Mouse (Mus musculus) kidney, embryonic 16.5 days (tissue): ENCODE data around the gene Nfam1. TPM values are rescaled to one million over a fixed set of nuclear protein-coding genes. Genes with fewer than 3 reads are reported as not detected.

Experiments
- ATAC-seq: fragments of 200-750 bp; cut with Nextera tagmentation; 2 replicates; pipeline ENCODE4 v1.8.0; 2017; ENCODE audit warnings: moderate TSS enrichment; ENCODE audit not compliant: low FRiP score, low TSS enrichment
- H3K27ac ChIP-seq: fragments of 300-500 bp; sonication (generic); 2 replicates; pipeline ENCODE4 v1.5.1; 2014; ENCODE audit warnings: low read length
- H3K27me3 ChIP-seq: fragments of 300-500 bp; sonication (generic); 2 replicates; pipeline ENCODE4 v1.6.1; 2014; ENCODE audit warnings: low read length, control low read depth, mixed read lengths; ENCODE audit not compliant: insufficient read depth
- H3K36me3 ChIP-seq: fragments of 300-500 bp; sonication (generic); 2 replicates; pipeline ENCODE4 v1.6.1; 2014; ENCODE audit warnings: low read length, control low read depth, mixed read lengths; ENCODE audit not compliant: insufficient read depth
- H3K4me1 ChIP-seq: fragments of 300-500 bp; sonication (generic); 2 replicates; pipeline ENCODE4 v1.6.1; 2014; ENCODE audit warnings: low read length, control low read depth, mixed read lengths; ENCODE audit not compliant: insufficient read depth
- H3K4me2 ChIP-seq: fragments of 300-500 bp; sonication (generic); replicated peaks from 2 replicates; pipeline ENCODE4 v1.6.1; 2014; ENCODE audit warnings: low read depth, low read length
- H3K4me3 ChIP-seq: fragments of 300-500 bp; sonication (generic); 2 replicates; pipeline ENCODE4 v1.5.1; 2014; ENCODE audit warnings: mild to moderate bottlenecking, low read length
- H3K9ac ChIP-seq: fragments of 300-500 bp; sonication (generic); replicated peaks from 2 replicates; pipeline ENCODE4 v1.6.1; 2014; ENCODE audit warnings: low read length
- H3K9me3 ChIP-seq: fragments of 300-500 bp; sonication (generic); 2 replicates; pipeline ENCODE4 v1.6.1; 2016; ENCODE audit warnings: low read length, control low read depth
- WGBS: fragments of 180-500 bp; shearing (Covaris S2); extraction: QIAGEN DNeasy Blood & Tissue Kit; methylation state at CpG from one replicate; pipeline ENCODE4 v1.1.7; 2014; 5-methylcytosine and 5-hydroxymethylcytosine counted together
- polyA plus RNA-seq: library from polyadenylated mRNA; unstranded; fragments of >200 nt; fragmentation: Nextera tagmentation; extraction: Ambion mirVana; gene quantifications from 2 replicates; pipeline ENCODE4 v1.2.1, GENCODE M21; 2015

Nfam1 gene
- polyA plus RNA-seq, 1 experiment from 2014 or later = 3.3 TPM

DNA sequence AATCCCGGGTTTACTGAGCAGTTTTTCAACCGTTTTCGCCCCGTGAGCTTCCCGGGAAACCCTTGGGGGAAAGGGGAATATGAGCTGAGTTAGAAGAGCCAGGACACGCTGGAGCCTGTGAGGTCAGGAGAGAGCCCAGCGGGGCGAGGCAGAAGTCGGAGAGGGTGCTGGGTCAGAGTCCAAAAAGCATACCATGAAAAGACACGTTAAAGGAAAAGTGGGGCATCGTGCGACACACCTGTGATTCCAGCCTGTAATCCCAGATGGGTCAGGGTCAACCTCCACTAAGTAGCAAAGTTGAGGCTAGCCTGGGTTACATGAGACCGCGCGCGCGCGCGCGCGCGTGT lies 10.2 kb upstream of the Nfam1 start:
- H3K36me3 ChIP-seq = no peaks in the 10 kb centered on the region
- no peak for ATAC-seq

GRCm38 (mm10) chr15:83042655-83043361 lies 9.7 kb upstream of the Nfam1 start:
- H3K4me2 ChIP-seq = no peak overlapping the region
- no peaks in the 10 kb centered on the region for H3K27me3 ChIP-seq
- H3K9ac ChIP-seq = 0 out of 2 replicates have a peak overlapping the region, but pooled peaks have one; percentile 0
- no peaks in the 10 kb centered on the region; the same call in 1 of the 2 replicates for H3K9me3 ChIP-seq
- no peak overlapping the region for H3K27ac ChIP-seq
- no peak for ATAC-seq
- H3K4me3 ChIP-seq = no peak overlapping the region
- 26% methylated on average over 6 of the region's 6 CpGs for WGBS
- H3K4me1 ChIP-seq = peaks cover 27% of the 10 kb centered on the region
- H3K36me3 ChIP-seq = no peaks in the 10 kb centered on the region

More for the DNA sequence above, 10.2 kb upstream of the Nfam1 start:
- Histone ChIP-seq H3K9me3 (no peaks in the 10 kb centered on the region; the same call in 1 of the 2 replicates), H3K4me1 (peaks cover 23% of the 10 kb centered on the region), H3K27me3 (no peaks in the 10 kb centered on the region), H3K4me2 (no peak overlapping the region), H3K27ac (no peak overlapping the region), H3K9ac (no peak overlapping the region), H3K4me3 (no peak overlapping the region)
- WGBS = 60% methylated on average over 22 of the region's 22 CpGs

GRCm38 (mm10) chr15:83040156-83040555 lies 7.0 kb upstream of the Nfam1 start:
- 59% methylated on average over 2 of the region's 2 CpGs for WGBS
- 0 out of 2 replicates have a peak, but pooled peaks have one; percentile 35 for ATAC-seq
- Histone ChIP-seq H3K4me3 (no peak overlapping the region), H3K27me3 (peaks cover under 1% of the 10 kb centered on the region; the same call in 1 of the 2 replicates), H3K4me1 (peaks cover 33% of the 10 kb centered on the region), H3K36me3 (no peaks in the 10 kb centered on the region), H3K4me2 (no peak overlapping the region), H3K27ac (no peak overlapping the region), H3K9me3 (no peaks in the 10 kb centered on the region), H3K9ac (no peak overlapping the region)

DNA sequence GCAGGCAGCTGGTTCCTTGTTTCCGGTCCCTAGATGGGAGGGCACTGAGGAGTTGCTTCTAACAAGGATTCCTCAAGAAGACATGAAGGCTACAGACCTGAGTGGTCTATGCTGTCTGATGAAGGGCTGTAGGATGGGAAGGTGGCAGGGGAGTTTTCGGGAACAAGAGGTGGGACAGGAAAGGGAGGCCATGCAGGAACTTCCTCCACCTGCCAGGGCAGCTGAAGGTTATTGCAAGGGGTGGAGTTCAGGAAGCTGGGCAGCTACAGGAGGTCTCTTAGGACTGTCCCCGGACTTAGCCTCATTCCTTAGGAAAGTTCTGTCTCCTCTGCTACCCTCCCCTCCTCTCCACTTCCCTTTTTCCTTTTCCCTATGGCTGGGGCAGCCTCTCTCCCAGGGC lies 5.7 kb upstream of the Nfam1 start:
- no peak overlapping the region for H3K9ac ChIP-seq
- peaks cover 9% of the 10 kb centered on the region; the same call in 1 of the 2 replicates for H3K27me3 ChIP-seq
- no peak overlapping the region for H3K4me3 ChIP-seq
- peaks cover 46% of the 10 kb centered on the region for H3K4me1 ChIP-seq
- WGBS = 47% methylated on average over 3 of the region's 3 CpGs
- no peak overlapping the region for H3K4me2 ChIP-seq
- H3K9me3 ChIP-seq = no peaks in the 10 kb centered on the region
- H3K36me3 ChIP-seq = no peaks in the 10 kb centered on the region
- H3K27ac ChIP-seq = no peak overlapping the region
- no peak for ATAC-seq

GRCm38 (mm10) chr15:83037755-83038483 lies 4.8 kb upstream of the Nfam1 start:
- 2% methylated on average over 8 of the region's 8 CpGs for WGBS
- no peaks in the 10 kb centered on the region for H3K36me3 ChIP-seq
- H3K4me2 ChIP-seq = no peak overlapping the region
- peaks cover 47% of the 10 kb centered on the region for H3K4me1 ChIP-seq
- H3K9me3 ChIP-seq = no peaks in the 10 kb centered on the region
- no peak overlapping the region for H3K9ac ChIP-seq
- ATAC-seq = peak; percentile 43; the same call in 1 of the 2 replicates
- no peak overlapping the region for H3K27ac ChIP-seq
- peaks cover 13% of the 10 kb centered on the region; the same call in 1 of the 2 replicates for H3K27me3 ChIP-seq
- H3K4me3 ChIP-seq = no peak overlapping the region

DNA sequence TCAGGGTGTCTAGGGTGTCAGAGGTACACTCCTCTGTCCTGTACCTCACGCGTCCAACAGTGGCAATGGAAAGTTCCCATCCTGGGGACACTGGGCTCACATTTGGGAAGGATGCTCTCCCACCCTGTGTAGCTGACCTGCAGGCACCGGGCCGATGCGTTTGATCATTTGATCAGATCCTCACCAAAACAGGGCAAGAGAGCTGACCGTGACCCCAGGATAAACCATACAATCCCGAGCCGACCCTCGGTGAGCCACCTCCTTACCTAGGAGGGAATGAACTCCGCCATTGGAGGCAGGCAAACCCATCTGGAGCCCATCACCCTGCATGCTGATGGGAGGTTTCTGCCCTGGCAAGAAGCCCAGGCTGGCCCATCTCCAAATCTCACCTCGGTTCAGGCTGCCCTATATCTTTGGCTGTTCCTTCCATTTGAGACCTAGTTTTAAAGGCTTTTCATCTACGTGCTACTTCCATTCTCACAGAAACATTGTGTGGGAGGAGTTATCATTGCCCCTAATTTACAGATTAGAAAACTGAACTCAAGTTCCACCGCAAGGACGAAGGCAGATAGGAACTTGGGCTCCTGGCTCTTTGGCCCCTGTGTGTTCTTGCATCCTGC lies 3.9 kb upstream of the Nfam1 start:
- H3K36me3 ChIP-seq = no peaks in the 10 kb centered on the region
- H3K27me3 ChIP-seq = peaks cover 15% of the 10 kb centered on the region; the same call in 1 of the 2 replicates
- WGBS = 62% methylated on average over 14 of the region's 14 CpGs
- H3K4me3 ChIP-seq = no peak overlapping the region
- no peak for ATAC-seq
- H3K4me2 ChIP-seq = no peak overlapping the region
- H3K27ac ChIP-seq = no peak overlapping the region
- no peak overlapping the region for H3K9ac ChIP-seq
- H3K4me1 ChIP-seq = peaks cover 50% of the 10 kb centered on the region
- no peaks in the 10 kb centered on the region for H3K9me3 ChIP-seq

DNA sequence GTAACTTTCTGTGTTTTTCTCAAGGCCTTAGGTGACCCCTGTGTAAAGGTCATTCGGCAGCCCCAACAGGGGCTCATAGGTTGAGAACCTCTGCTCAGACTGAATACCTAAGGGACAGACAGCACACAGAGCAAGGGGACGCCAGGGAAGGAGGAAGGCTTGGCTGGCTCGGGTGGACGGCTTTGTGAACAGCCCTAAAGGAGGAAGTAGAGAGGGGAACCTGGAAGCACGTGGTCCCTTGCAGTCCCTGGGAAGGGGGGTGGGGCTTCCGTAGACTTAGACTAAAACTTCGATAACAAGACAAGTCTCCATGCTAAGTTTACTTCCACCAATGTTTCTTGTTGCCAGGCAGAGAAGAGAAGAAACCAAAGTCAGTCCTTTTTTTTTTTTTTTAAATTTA lies 3.0 kb upstream of the Nfam1 start:
- ATAC-seq = no peak
- Histone ChIP-seq H3K4me3 (no peak overlapping the region), H3K27ac (no peak overlapping the region), H3K9ac (no peak overlapping the region), H3K4me1 (peaks cover 50% of the 10 kb centered on the region), H3K9me3 (no peaks in the 10 kb centered on the region), H3K36me3 (no peaks in the 10 kb centered on the region), H3K27me3 (peaks cover 15% of the 10 kb centered on the region; the same call in 1 of the 2 replicates), H3K4me2 (no peak overlapping the region)
- WGBS = 57% methylated on average over 7 of the region's 7 CpGs

GRCm38 (mm10) chr15:83034275-83034977 lies 1.3 kb upstream of the Nfam1 start:
- Histone ChIP-seq H3K4me3 (no peak overlapping the region), H3K4me2 (peak overlapping the region; percentile 42), H3K27ac (no peak overlapping the region), H3K27me3 (peaks cover 15% of the 10 kb centered on the region; the same call in 1 of the 2 replicates), H3K9me3 (no peaks in the 10 kb centered on the region), H3K4me1 (peaks cover 51% of the 10 kb centered on the region), H3K9ac (peak overlapping the region; percentile 31), H3K36me3 (no peaks in the 10 kb centered on the region)
- 20% methylated on average over 17 of the region's 17 CpGs for WGBS
- no peak for ATAC-seq

- peaks cover 45% of the 10 kb centered on the region for H3K4me1 ChIP-seq
- H3K4me3 ChIP-seq = no peak overlapping the region
- peaks cover 15% of the 10 kb centered on the region; the same call in 1 of the 2 replicates for H3K27me3 ChIP-seq
- H3K27ac ChIP-seq = no peak overlapping the region; the same call in 1 of the 2 replicates
- no peak overlapping the region for H3K9ac ChIP-seq
- H3K9me3 ChIP-seq = no peaks in the 10 kb centered on the region
- 58% methylated on average over 4 of the region's 4 CpGs for WGBS
- no peaks in the 10 kb centered on the region for H3K36me3 ChIP-seq
- H3K4me2 ChIP-seq = no peak overlapping the region
- ATAC-seq = no peak
Measured at GRCm38 (mm10) chr15:83030884-83031283, 2.2 kb downstream of the Nfam1 start.
